Mouse (Mus musculus): ENCODE results near the gene Dapk2.

The Dapk2 gene

GRCm38 (mm10) chr9:66157958-66158830 lies at the start of gene Dapk2:
Gene Dapk2, plus strand, starts transcription at chr9:66158223.
- DNase-seq (ENCODE audit: extremely low spot score, low spot score) = peak; percentile 81

DNA sequence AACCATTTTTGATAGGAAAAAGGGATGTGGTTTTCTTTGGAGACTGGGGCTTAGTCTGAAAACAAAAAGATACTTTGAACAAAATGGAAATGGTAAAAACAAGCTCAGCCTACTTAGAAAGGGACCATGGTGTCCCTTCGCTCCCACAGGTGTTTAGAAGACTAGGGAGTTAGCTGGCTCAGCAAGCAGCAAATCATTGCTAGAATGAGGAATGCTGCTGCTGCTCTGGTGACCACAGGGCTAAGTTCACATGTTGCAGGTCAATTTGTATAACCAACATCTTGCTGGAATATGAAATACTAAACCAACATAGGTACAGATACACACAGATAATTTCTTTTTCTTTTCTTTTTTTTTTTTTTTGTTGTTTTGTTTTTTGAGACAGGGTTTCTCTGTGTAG lies 48.4 kb upstream of the Dapk2 start:
- DNase-seq (ENCODE audit: extremely low spot score, low spot score) = no peak

GRCm38 (mm10) chr9:66110126-66110525 lies 47.9 kb upstream of the Dapk2 start:
- DNase-seq (ENCODE audit: extremely low spot score, low spot score) = no peak

- no peak for DNase-seq (ENCODE audit: extremely low spot score, low spot score)
Observed at GRCm38 (mm10) chr9:66110611-66111379, 47.2 kb upstream of the Dapk2 start.

GRCm38 (mm10) chr9:66114341-66114740 lies 43.7 kb upstream of the Dapk2 start:
- no peak for DNase-seq (ENCODE audit: extremely low spot score, low spot score)

DNA sequence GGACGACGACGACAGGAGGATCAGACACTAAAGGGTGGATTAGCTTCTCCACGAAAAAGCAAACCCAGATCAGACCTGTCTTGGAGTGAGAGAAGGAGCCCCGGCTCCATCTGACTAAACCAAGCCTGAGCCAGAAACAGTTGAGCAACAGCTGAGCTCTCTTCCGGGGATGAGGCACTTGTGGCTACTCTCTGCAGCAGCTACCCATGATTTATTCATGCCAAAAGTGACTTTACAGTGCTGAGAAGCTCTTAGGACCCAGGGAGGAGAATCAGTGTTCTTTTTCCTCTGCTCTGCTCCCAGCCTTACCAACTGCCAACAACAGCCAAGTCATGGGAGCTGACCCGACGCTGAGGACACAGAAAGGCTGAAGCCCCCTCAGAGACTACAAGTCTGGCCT lies 41.1 kb upstream of the Dapk2 start:
- no peak for DNase-seq (ENCODE audit: extremely low spot score, low spot score)

DNA sequence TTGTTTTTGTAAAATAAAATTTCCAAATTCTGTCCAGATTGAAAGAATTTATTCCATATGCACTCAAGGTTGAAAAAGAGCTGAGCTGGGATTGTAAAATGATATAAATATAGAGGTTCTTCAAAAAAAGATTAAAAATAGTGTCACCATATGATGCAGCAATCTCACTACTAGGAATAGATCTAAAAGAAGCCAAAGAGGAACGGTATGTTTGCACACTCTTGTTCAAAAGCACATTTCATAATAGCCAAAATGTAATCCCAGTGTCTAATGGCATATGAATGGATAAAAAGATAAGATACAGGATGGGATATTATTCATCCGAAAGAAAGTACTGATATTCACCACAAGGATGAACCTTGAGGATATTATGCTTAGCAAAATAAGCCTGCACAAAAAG lies 38.5 kb upstream of the Dapk2 start:
- no peak for DNase-seq (ENCODE audit: extremely low spot score, low spot score)

GRCm38 (mm10) chr9:66120106-66120505 lies 37.9 kb upstream of the Dapk2 start:
- no peak for DNase-seq (ENCODE audit: extremely low spot score, low spot score)

DNA sequence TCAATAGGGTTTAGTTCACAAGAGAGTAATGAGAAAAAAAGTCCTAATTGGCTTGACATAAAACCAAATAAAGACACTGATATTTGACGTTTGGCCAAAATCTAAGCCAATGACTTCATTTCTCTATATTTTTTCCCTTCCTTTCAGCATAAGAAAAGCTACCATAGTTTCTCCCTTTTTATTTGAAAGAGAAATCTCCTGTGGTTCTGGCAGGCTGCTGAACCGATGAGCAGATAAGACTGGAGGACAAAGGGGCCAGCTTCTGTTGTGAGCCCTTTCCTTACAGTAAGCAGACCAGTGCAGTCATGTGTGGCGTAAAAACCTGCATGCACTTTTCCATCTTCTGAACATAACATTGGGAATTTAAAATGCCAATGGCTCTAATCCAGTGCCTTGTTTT lies 37.1 kb upstream of the Dapk2 start:
- no peak for DNase-seq (ENCODE audit: extremely low spot score, low spot score)

DNA sequence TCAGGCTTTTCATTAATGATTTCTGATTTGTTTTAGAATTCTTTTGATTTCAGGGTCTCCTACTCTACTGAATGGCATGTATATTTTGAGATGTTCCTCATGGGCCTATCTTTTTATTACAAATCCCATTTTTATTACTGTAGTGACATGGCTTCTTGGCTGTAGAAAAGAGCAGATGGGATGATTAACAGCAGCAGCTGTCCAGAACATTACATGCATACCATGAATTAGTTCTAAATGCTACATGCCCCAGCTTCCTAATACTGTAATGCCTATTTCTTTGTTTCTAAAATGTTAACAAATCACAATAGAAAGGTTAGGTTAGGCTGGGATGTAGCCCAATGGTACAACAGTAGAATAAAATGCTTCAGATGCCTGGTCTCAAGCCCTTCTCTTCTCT lies 36.6 kb upstream of the Dapk2 start:
- DNase-seq (ENCODE audit: extremely low spot score, low spot score) = no peak

- DNase-seq (ENCODE audit: extremely low spot score, low spot score) = no peak
Observed at GRCm38 (mm10) chr9:66123648-66124047, 34.4 kb upstream of the Dapk2 start.

GRCm38 (mm10) chr9:66124111-66124531 lies 33.9 kb upstream of the Dapk2 start:
- no peak for DNase-seq (ENCODE audit: extremely low spot score, low spot score)

DNA sequence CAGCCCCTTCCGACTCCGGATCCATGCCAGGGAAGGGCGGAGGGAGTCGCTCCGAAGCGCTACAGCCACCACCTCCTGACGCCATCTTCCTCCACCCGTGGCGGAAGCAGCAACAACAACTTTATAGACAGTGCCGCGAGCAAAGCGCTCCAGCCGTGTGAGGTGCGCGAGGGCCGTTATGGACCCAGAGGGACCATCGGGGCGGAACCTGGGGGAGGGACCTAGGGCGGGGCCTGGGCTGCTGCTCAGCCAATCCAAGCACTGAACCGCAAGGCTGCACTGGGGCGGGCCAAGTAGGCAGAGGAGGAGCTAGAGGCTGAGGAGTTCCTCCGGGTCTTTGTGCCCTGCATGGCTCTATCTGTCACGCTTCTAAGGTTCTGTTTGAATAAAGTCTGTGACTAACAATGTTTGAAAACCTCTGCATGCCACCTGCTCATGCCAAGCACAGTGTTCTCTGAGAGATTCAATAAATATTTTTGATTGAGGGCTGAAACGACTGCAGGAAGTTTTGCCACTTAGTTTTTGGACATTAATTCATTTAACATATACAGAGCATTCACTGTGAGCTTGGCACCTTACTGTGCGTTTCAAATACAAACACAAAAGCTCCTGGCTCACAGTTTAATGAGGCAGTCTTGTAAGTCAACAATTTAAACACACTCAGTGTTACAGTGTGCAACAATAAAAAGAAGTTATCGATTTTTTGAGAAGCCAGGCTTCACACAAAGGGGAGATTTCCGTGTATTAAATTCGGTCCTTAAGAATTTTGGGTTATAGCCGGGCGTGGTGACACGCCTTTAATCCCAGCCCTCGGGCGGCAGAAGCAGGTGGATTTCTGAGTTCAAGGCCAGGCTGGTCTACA lies 33.1 kb upstream of the Dapk2 start:
- peak; percentile 98 for DNase-seq (ENCODE audit: extremely low spot score, low spot score)

- peak; percentile 21 for DNase-seq (ENCODE audit: extremely low spot score, low spot score)
Observed at GRCm38 (mm10) chr9:66125543-66126455, 32.2 kb upstream of the Dapk2 start.

GRCm38 (mm10) chr9:66126456-66127192 lies 31.4 kb upstream of the Dapk2 start, which contains the start of the genes Snx1 and Ciao2a:
Gene Snx1, minus strand, starts transcription at chr9:66126587.
Gene Ciao2a, plus strand, starts transcription at chr9:66126611.
- DNase-seq (ENCODE audit: extremely low spot score, low spot score) = peak; percentile 87

DNA sequence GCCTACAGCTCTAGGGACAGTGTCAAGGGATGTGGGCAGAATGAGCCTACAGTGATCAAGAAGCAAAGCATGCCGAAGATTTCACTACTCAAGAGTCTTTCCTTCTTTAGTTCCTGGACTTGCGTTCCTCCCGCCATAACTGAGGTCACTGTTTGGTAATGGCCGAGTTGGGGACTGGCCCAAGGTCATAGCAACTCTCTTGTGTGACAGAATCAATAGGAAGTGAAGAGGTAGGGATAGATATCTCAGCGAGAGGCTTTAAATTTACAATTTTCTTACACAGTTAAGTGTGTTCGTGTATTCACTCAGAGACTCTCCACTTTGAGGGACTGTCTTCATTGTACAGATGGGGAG lies 30.9 kb upstream of the Dapk2 start:
- no peak for DNase-seq (ENCODE audit: extremely low spot score, low spot score)

GRCm38 (mm10) chr9:66127884-66128283 lies 30.1 kb upstream of the Dapk2 start:
- no peak for DNase-seq (ENCODE audit: extremely low spot score, low spot score)

DNA sequence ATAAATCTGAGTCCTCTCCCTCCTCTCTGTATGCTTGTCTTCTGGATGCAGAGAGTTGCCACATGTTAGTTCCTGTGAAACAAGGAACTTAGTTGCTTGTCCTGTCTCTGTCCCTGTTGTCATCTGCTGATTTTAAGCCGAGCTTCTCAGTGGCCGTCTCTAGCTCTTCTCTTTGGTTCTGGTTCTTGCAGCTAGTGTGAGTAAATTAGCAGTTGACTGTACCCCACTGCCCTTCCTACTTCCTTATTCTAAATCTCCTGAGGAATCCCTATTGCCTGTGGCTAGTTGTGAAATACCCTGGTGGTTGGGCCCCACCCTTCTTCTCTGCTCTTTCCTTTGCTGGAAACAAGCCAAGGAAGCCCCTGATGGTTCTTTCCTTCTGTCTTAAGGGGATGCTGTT lies 26.6 kb upstream of the Dapk2 start:
- DNase-seq (ENCODE audit: extremely low spot score, low spot score) = no peak

DNA sequence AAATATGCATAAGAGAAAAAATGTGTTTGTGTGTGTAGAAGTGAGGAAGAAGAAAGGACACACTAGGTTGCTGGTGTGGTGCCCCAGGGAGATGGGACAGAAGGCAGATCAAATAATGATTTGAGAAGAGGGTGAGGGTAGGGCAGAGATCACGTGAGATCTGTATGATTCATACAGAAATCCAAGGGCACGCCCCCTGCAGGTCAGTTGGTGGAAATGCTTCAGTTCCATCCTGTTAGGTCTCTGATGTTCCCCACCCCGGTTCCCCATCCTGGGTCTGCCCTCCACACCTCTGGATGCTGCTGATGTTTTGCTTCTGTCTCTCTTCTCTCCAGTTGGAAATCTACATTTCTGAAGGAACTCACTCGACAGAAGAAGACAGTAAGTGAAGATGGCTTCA lies 22.1 kb upstream of the Dapk2 start:
- no peak for DNase-seq (ENCODE audit: extremely low spot score, low spot score)

- DNase-seq (ENCODE audit: extremely low spot score, low spot score) = no peak
Observed at GRCm38 (mm10) chr9:66138193-66138592, 19.8 kb upstream of the Dapk2 start.
